Comparison of ENCODE assay signal across 19 mouse cellular contexts in genomic region chr4:151471886-151472285, GRCm38 (mm10).
A peak's percentile ranks its signal among the peaks of the same experiment; 100 is the strongest.
DNase-seq lines count a peak whose midpoint lies in the region; ATAC-seq lines count a peak whose summit lies in the region.
"Had no signal": no experiment of that assay in that cellular context is flagged by ENCODE, and none has a peak within 500 bp of the region (broad histone marks: within the 10 kb centered on the region; RNA-seq: fewer than 3 reads in every experiment).

No protein-coding gene starts in this region.

- peak; percentile 41 for DNase-seq in cerebellum, adult 11-12 months
- no peak for DNase-seq in cerebellum, postnatal 4 days (ENCODE audit: low spot score in 2 of 2)
- peak; percentile 54 for DNase-seq in brain, adult 2 months (ENCODE audit: low read depth, low spot score)
- peak; percentile 57 for DNase-seq in cerebellum, adult 9-11 months
- DNase-seq in cerebellum, postnatal 36 days = peak; percentile 48 to 54
- DNase-seq in urinary bladder, postnatal 25 days (ENCODE audit: low spot score) = no peak
- DNase-seq: adrenal gland, postnatal 10 days; gastrocnemius, adult 2 months; gastrocnemius, postnatal 36 days; heart, adult 11 months; heart, postnatal 36 days had no signal

- no peak overlapping the region for H3K4me3 ChIP-seq in hindbrain, embryonic 13.5 days
- H3K4me3 ChIP-seq: embryonic facial prominence, embryonic 13.5 days; forebrain, embryonic 12.5 days; gastrocnemius, adult 2 months; heart, embryonic 13.5 days had no signal

- H3K27me3 ChIP-seq in hindbrain, embryonic 13.5 days = peaks cover 9% of the 10 kb centered on the region; the same call in 1 of the 2 replicates
- H3K27me3 ChIP-seq: embryonic facial prominence, embryonic 13.5 days had no signal

- whole genome bisulfite sequencing in hindbrain, embryonic 13.5 days = 89% methylated on average over 4 of the region's 4 CpGs

- H3K9ac ChIP-seq in hindbrain, embryonic 13.5 days = no peak overlapping the region
- H3K9ac ChIP-seq: embryonic facial prominence, embryonic 13.5 days; forebrain, embryonic 12.5 days; heart, embryonic 13.5 days had no signal

- peaks cover 56% of the 10 kb centered on the region for H3K4me1 ChIP-seq in hindbrain, embryonic 13.5 days (replicated peaks)
- H3K4me1 ChIP-seq: heart, embryonic 13.5 days had no signal

- no peak overlapping the region for H3K27ac ChIP-seq in hindbrain, embryonic 13.5 days
- H3K27ac ChIP-seq: embryonic facial prominence, embryonic 13.5 days; forebrain, embryonic 12.5 days; gastrocnemius, adult 2 months; heart, embryonic 13.5 days had no signal

- H3K36me3 ChIP-seq in hindbrain, embryonic 13.5 days = no peaks in the 10 kb centered on the region
- H3K36me3 ChIP-seq: embryonic facial prominence, embryonic 13.5 days; forebrain, embryonic 12.5 days; heart, embryonic 13.5 days had no signal

- H3K9me3 ChIP-seq in hindbrain, embryonic 13.5 days = no peaks in the 10 kb centered on the region
- H3K9me3 ChIP-seq: embryonic facial prominence, embryonic 13.5 days; forebrain, embryonic 12.5 days; heart, embryonic 13.5 days had no signal

- no peak overlapping the region for H3K4me2 ChIP-seq in hindbrain, embryonic 13.5 days
- H3K4me2 ChIP-seq: embryonic facial prominence, embryonic 13.5 days; forebrain, embryonic 12.5 days; heart, embryonic 13.5 days had no signal

- no peak for ATAC-seq in hindbrain, embryonic 13.5 days (ENCODE audit: low FRiP score)
- ATAC-seq: forebrain, embryonic 16.5 days; hindbrain, embryonic 16.5 days; inflammation-experienced regulatory T-cells, adult 6 months; intestine, postnatal 0 days had no signal

Comparison
In these comparisons a context has a peak if more than half of its experiments do, and no peak if none do; other contexts are left out.
1. DNase-seq: peak in cerebellum, adult 11-12 months (single experiment), brain, adult 2 months (single experiment), cerebellum, adult 9-11 months (single experiment) and cerebellum, postnatal 36 days (2 of 2); none in cerebellum, postnatal 4 days (0 of 2) and urinary bladder, postnatal 25 days (single experiment).